Mouse (Mus musculus) left cerebral cortex, adult 9 months (tissue): Measurements from ENCODE around the gene E130308A19Rik.

Source experiments
- DNase-seq, 2 experiments: peaks; one replicate each; pipeline ENCODE4 v3.0.0; 2022; ENCODE audit warnings: low spot score in 2 of 2

The E130308A19Rik gene

DNA sequence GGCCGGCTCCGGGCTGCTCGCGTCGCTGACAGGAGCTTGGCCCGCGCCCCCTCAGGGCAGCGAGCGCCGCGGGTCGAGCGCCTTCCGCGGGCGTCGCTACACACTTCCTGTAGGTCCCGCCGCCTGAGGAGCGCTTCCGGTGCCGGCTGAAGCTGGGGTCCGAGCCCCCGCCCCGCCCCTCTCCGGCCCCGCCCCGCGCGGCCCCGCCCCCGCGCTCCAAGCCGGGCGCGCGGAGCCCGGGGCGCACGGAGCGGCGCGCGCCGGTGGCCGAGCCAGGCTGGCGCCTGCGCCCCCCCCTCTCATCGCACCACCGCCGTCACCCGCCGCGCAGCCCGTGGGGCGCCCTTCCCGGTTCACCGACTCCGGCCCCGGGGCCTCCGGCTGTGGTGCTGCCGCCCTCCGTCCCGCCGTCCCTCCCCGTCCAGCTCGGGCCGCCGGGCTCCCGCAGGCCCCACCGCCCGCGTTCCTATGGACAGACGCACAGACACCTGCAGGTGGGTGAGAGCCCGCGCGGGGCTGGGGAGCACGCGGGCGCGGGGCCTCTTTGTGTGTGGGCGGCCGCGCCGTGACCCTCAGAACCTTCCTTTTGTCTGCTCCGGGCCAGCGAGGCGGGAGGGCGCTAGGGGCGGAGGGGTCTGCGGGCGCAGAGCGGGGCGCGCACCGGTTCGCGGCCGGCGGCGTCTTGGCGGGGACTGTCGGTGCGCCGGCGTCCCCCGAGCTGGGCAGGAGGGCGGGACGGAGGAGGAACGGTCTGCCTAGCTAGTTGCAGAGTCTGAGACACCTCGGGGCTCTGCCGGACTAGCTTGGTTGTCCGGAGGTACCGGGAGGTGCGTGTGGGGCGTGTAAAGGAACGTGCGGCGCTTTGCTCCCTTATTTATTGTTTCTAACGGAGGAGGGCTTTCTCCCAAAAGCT, at the start of gene E130308A19Rik:
Gene E130308A19Rik, plus strand, starts transcription at position 214 of the 913 bp plus-strand sequence.
- peak; percentile 33 to 57 for DNase-seq

DNA sequence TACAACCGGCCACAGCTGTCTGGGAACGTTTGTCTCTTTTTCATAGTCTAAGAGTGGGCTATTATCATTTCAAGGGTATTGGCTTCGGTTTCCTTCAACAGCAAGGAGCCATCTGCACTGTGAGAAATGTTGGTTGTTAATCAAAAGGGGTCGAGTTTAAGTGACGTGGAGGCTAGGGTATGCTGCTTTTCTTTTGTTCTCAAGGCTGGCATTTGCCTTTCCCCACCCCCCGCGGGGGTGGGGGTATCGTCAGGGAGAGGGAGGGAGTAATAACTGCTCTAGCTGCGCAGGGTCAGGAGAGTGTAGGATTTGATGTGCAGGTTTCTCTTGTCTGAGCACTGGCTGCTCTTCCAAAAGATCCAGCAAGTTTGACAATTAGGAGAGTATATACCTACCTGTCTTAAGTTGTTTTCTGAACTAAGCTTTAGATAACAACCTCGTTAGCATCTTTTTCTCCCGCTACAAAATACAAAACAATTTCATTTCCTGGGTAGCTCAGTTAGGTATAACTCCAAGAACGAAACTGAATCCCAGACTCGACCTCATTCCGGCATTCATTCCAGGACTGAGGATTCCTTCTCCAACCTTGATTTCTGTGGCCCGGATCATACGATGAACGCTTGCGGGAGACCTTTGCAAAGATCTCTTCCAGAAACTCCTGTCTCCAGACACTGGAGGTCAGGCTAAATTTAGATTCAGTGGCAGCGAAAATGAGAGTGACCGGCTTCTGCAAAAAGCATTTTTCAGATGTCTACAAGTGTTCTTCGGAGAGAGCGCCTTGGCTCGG, 45.3 kb upstream of the E130308A19Rik start:
- DNase-seq: no peak

DNA sequence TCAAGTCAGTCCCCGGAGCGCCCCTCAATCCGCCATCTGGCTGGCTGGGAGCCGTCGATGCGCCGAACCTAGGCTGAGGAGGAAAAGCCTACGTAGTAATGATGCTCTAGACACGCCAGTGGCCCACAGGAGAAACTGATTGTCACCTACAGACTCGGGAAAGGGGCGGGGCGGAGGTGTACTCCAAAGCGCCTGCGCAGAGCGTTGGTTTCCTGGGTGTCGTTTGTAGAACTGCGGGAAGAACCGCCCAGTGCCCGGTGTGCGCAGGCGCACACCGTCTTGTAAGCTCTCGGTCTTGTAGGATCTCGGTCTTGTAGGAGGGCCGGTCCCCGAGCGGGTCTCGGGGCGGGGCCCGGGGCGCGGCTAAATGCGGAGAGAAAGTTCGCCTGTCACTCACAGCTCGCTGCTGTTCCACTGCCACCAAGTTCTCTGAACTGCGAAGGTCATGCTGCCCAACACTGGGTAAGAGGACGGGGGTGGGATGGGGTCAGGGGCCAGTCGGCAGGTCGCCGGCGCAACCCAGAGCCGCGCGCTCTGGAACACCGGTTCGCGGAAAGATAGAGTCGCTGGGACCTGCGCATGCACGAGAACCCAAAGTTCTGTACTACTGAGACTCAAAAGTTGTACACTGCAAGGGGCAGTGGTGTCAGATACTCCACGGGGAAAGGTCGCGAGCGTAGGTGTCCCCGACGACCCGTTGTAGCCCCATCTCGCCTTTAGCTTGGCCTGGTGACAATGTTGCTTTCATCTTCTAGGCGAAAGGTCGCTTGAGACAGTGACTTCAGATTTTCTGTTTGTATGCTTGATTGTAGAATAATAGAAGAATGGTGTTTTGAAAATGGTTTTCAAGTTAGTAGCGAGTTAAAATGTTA, 44.5 kb upstream of the E130308A19Rik start, which contains the start of gene Hsdl2:
Gene Hsdl2, plus strand, starts transcription at position 250 of the 872 bp plus-strand sequence.
- peak; percentile 95 to 99 for DNase-seq

DNA sequence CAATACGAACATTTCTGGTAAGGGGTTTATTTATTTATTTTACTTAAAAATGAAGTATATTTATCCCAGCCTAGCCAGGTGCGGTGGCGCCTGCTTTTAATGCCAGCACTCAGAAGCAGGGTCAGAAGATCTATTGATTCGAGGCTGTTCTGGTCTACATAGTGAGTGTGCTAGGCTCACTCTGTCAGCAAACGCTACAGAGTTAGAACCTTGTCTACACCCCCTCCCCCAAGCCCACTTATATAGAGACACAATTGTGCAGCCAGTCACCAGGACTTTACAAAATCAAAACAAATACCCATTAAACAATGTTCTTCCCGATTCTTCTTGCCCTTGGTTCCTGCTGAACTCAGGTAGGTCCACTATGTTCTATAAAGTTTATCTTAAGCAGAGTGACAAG, 43.8 kb upstream of the E130308A19Rik start:
- no peak for DNase-seq

DNA sequence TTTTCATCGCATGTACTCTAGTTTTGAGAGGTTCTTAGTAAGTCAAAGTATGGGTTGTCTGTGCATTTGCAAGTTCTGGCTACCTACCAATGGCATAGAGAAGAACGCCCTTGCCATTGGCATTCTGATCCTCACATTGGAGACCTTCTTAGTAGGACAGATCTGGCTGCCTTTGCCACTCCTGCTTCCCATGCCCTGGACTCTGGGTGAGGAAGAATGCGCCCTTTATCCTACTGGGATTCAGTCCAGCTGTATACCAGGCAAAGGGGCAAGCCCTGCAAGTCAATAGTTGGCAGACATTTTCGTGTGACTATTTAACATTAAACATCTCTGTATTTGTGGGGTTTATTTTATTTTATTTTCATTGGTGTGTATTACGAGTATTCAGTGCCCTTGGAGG, 40.9 kb upstream of the E130308A19Rik start:
- DNase-seq: no peak

DNA sequence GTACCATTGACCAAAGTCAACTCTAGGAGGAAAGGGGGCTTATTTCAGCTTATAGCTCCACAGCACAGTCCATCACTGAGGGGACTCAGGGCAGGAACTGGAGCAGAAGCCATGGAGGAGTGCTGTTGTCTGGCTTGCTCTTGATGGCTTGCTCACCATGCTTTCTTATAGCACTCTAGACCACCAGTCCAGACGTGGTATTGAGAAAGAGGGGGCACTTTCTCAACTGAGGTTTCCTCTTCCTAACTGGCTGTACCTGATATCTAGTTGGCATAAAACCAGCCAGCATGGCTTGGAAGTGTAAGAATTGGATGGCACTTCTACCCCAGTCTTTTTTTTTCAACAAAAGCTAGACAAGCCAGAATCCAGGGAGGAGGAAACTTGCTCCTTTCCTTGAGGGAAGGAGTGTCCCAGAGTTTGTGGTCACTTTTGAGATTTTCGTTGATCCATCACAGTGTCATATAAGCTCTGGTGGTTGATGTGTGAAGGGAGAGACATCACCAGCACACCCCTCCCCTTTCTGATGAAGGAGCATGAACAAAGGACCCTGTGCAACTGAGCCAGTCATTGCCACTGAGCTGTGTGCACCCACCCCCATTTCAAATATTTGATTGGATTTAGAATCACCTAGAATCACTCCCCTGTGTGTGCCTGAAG, 38.7 kb upstream of the E130308A19Rik start:
- DNase-seq: no peak

DNA sequence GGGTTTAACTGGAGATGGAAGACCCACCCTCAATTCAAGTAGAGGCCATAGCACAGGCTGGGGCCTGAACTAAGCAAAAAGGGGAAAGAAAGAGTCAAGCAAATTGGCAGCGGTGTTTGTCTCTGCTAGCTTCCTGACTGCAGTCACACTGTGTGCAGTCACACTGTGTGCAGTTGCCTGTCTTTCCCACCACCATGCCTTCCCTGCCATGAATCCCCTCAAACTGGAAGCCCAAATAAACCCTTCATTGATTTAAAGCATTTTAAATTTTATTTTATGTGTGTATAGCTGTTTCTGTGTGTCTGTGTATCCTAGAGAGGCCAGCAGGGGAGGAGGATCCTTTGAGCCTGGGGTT, 38.2 kb upstream of the E130308A19Rik start:
- DNase-seq: no peak

DNA sequence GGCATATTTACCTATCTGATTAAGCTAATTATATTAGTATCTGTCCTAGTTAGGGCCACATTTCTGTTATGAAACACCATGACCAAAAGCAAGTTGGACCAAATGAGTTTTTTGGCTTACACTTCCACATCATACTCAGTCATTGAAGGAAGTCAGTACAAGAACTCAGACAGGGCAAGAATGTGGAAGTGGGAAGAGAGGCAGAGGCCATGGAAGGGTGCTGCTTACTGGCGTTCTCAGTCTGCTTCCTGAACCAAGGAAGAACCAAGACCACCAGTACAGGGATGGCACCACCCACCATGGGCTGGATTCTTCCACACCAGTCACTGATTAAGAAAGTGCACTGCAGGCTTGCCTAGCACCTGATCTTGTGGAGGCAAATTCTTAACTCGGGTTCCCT, 31.4 kb upstream of the E130308A19Rik start:
- DNase-seq: no peak

DNA sequence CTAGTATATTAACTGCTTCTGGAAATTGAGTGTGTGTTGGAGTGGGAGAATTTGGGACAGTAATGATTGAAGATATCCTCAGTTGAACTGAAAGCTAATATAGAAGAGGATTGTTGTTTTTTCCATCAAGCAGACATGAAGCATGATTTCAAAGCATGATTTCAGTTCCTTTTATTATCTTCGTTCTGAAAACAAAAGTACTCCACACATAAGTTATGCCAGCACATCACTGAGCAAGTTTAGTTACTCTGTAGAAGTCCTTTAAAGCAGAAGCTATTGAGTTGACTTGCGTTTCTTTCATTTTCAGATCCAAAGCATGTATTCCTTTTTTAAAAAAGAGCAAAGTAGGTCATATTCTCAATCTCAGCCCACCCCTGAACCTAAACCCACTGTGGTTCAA, 29.5 kb upstream of the E130308A19Rik start:
- DNase-seq: no peak

DNA sequence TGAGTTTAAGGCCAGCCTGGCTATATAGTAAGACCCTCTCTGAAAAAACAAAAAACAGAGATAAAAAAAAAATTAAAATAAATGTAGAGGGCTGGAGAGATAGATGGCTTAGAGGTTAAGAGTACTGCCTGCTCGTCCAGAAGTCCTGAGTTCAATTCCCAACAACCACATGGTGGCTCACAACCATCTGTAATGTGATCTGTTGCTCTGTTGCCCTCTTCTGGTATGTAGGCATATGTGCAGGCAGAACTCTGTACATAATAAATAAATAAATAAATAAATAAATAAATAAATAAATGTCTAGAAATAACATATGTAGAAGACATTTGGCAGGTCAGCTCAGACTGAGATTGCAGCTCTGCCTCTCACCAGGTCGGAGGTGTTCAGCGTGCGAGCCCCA, 23.3 kb upstream of the E130308A19Rik start:
- no peak for DNase-seq

DNA sequence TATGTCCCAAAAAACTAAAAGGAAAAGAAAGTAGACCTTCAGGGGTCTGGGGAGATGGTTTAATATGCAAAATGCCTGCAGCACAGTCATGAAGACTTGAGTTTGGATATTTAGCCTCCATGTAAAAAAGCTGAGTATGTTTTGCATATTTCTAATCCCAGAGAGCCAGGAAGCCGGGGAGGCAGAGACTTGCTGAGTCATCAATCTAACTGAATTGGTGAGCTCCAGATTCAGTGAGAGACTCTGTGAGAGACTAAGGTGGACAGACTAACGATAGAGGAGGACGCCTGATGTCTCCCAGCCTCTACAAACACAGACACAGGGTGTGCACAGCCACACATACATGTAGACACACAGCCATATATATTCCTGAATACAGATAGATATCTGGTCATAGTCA, 21.1 kb upstream of the E130308A19Rik start:
- DNase-seq: no peak

DNA sequence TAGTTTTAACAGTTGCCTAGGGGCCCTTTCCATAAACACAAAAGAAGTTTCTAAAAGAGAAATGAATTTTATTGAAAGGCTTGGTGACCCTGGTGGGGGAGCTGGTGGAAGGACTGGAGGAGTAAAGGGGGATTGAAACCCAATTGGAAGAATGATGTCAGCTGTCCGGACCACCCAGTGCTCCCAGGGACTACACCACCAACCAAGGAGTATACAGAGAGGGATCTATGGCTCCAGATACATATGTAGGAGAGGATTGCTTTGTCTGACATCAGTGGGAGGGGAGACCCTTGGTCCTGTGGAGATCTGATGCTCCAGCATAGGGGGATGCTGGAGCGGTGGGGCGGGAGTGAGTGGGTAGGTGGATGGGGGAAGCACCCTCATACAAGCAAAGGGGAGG, 20.5 kb upstream of the E130308A19Rik start:
- no peak for DNase-seq

DNA sequence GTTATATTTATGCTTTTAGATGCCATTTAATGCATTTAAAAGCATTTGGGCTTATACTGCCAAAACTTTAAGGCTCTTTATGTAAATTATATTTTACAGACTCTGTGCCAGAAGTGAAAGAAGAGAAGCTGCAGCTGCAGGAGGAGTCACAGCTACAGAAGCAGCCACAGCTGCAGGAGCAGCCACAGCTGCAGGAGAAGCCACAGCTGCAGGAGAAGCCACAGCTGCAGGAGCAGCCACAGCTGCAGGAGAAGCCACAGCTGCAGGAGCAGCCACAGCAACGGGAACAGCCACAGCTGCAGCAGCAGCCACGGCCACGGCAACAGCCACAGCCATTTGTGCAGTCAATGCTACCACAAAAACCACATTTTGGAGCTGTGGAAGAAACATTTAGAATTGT, 15.6 kb upstream of the E130308A19Rik start:
- no peak for DNase-seq

DNA sequence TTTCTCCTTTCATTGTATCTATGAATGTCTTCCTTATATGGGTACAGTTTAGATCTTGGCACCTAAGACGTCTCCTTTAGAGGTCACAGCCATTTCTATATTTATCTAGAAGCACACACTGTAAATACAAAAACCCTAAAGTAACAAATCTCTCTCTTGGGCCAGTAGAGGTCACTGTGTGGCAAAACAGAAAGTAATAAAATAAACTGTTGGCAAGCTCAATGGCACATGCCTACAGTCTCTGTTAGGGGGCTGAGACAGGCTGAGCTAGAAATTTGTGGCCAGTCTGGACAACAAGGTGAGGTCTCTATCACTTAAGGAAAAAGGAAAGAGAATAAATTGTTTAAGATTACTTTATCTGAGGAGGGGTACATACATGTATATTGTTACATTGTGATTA, 11.0 kb upstream of the E130308A19Rik start:
- no peak for DNase-seq

DNA sequence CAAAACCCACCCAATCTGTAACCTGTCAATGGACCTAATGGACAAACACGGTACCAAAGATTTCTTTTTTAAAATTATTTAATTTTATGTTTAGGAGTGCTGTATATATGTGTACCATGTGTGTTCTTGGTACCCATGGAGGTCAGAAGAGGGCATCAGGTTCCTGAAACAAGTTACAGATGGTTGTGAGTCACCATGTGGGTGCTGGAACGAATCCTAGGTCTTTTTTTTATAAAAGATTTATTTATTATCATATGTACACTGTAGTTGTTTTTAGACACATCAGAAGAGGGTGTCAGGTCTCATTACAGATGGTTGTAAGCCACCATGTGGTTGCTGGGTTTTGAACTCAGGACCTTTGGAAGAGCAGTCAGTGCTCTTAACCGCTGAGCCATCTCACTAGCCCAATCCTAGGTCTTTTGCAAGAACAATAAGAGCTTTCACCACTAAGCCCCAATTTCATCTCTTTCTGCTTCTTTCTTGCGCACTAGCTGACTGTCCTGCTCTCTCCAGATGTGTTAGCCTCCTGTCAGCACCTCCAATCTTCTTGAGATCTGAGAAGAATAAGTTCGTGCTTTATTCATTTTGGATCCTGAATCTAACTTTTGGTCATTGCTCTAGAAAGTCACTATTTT, 6.3 kb upstream of the E130308A19Rik start:
- no peak for DNase-seq

DNA sequence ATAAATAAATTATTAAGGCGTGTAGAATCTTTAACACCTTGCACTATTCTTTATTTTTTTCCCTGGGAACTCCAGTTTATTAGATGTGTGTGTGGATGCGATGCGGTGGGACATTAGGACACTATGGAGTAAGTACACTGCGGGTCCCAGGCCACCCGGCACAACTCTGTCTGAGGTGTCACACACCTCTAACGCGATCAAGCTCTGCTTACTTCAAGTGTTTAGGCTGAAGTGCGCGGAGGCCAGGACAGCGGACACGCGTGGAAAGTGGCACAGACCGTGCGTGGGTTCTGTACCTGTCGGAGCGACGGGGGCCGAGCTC, 374 bp upstream of the E130308A19Rik start:
- DNase-seq: no peak

DNA sequence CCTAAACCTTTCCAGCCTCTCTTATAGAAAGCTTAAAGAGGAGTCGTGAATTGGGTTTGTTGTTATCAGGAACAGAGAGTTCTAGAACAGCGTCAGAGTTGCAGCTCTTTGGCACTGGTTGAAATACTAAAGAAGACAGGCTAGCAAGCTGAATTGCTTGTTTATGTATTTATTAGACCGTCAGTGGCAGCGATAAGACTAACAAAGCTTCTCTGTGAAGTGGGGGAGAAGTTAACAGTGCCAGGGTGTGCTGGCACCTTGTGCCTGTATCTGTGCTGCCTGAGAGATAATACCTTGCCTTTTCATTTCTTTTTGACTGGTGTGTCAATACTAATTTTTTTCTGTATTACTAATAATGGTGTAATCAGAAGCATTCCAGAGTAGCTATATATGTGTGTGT, 2.2 kb downstream of the E130308A19Rik start:
- DNase-seq: no peak

DNA sequence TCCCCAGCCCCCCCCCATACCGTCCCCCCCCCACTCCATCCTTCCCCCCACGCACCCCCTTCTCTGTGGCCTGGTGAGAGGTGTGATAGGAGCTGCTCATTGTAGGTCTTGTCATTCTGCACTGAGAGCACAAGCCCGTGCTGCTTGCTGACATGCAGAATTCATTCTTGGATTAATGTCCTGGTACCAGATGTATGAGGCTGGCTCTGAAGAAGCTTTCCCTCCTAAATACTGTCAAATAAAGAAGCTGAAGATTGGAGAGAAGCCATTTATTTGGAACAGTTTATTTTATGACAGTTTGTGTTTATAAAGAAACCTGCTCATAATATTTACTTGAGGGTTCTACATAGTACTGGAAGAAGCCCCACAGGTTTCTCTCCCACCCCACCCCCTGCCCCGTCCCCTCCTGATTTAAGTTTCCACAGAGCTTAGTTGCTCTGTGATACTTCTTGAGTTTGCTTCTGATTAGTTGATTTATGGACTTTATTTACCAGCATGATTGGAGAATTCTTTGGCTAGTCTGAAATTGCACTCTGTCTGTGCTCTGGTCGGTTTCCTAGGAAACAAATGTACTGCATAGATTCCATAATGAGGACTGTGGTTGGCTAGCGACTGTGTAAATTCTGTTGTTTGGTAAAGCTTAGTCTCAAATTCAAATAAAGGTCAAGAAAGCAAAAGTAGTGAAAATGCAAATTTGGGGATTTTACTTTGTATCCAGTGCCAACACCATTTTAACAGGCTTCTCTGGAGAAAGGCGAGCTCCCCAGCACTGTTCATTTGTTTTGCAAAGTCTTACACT, 3.3 kb downstream of the E130308A19Rik start:
- no peak for DNase-seq

DNA sequence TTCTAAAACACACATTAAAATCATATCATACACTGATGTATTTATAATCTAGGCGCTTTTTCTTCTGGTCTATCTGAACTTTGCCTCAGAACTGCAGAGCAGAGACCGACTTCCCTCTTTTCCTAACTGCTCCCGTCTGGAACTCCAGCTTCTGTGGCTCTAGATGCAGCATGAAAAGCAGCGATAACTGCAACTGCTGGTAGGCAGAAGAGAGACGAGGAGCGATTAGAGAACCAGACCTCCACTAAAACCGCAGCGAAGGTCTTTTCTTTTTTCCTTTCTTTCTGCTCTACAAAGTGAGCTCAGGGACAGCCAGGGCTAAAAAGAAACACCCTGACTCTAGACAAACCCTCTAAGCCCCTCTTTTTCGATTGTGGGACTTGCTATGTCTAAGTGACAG, 4.1 kb downstream of the E130308A19Rik start:
- DNase-seq: no peak

DNA sequence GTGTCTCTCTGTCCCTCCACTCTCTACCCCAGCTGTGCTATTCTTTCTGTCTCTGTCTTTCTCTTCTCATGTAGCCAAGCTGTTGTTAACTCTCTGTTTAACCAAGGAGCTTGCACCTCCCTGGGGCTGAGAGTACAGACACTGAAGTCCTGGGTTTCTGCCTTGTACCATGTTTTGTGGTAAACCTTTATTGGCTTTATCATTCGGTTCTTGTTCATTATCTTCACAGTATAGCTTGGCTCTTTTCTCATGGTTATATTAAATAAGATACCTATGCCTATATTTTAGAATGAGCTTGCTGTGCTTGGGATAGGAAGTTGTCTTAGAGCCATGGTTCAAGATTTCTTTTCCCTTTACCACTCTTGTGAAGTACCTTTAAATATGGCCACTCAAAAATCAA, 8.5 kb downstream of the E130308A19Rik start:
- no peak for DNase-seq
